Mouse (Mus musculus) hematopoietic stem cell, adult 5-6 weeks (primary cell): ENCODE results near the gene Klhl42. TPM values are rescaled to one million over a fixed set of nuclear protein-coding genes. Genes with fewer than 3 reads are reported as not detected.
A peak's percentile ranks its signal among the peaks of the same experiment; 100 is the strongest.

Experiments used
- ATAC-seq, 2 experiments: fragments of 125-278 bp in 1 of 2; replicated peaks in 1 of 2; 2 replicates each; pipeline ENCODE4 v1.8.0; 2016 to 2017; ENCODE audit warnings: inconsistent platforms in 2 of 2, mild to moderate bottlenecking in 2 of 2, moderate number of reproducible peaks in 2 of 2, low read depth in 1 of 2, moderate TSS enrichment in 1 of 2; ENCODE audit not compliant: low FRiP score in 2 of 2, poor library complexity in 2 of 2, severe bottlenecking in 2 of 2, insufficient read depth in 1 of 2, low TSS enrichment in 1 of 2
- total RNA-seq: library from RNA; stranded (forward); fragments of 172-1452, 232-1000 nt; gene quantifications from 2 replicates; pipeline ENCODE4 v1.2.3, GENCODE M21; 2017

Klhl42 gene
- total RNA-seq, 1 experiment from 2014 or later = 7.7 TPM

DNA sequence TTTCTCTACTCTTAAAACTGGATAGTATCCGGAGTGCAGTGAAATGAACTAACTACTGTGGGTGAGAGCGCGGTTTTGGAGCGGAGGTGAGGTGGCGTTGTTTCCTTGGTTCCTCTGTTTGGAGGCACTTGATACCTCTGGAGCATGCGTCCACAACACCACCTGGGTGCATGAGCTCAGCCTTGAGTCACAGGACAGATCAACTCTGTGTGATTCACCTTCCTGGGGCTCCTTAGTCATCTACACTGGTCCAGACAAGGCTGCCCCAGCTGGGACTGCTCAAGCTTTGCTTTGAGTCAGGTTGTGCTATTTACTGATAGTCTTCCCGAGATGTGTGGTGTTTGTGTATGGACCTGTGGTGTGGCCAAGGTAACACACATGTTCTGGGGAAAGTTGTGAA, 26.6 kb downstream of the Klhl42 start:
- ATAC-seq = no peak

DNA sequence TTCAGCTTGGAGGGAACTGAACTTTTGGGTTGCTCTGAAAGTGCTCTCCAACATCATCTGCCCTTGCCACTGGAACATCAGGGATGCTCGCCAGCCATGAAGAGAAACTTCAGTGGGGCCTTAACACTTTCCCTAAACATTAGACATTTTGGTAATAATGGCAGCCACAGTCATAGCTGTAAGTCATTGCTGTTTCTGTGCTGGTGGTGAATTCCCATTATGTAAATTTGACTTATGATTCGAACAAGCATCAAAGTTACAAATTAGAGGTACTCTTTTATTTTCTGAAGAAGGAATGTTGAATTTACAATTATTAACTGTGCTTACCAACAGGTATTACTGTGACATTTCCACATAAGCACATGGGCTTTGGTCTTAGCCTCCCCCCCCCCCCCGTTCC, 27.0 kb downstream of the Klhl42 start:
- ATAC-seq = no peak

- no peak for ATAC-seq
These were observed 30.1 kb downstream of the Klhl42 start for GRCm38 (mm10) chr6:147121320-147121719.

- no peak for ATAC-seq
These were observed 36.1 kb downstream of the Klhl42 start for GRCm38 (mm10) chr6:147127239-147127638.

DNA sequence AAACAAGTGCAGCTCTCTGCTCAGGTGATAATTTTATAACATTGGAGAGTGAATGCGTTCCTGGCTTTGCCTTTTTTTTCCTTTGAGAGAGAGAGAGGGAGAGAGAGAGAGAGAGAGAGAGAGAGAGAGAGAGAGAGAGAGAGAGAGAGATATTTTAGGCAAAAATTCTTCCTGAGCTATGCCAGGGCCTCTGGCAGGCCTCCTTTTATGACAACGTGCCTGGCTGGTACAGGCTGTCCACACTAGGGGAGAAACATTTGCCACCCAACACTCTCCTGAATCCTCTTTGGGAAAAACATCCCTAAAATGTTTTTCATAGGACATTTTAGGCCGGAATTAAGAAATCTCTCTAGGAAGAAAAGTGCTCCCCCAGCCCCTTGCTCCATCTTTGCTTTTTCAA, 47.1 kb downstream of the Klhl42 start:
- no peak for ATAC-seq

DNA sequence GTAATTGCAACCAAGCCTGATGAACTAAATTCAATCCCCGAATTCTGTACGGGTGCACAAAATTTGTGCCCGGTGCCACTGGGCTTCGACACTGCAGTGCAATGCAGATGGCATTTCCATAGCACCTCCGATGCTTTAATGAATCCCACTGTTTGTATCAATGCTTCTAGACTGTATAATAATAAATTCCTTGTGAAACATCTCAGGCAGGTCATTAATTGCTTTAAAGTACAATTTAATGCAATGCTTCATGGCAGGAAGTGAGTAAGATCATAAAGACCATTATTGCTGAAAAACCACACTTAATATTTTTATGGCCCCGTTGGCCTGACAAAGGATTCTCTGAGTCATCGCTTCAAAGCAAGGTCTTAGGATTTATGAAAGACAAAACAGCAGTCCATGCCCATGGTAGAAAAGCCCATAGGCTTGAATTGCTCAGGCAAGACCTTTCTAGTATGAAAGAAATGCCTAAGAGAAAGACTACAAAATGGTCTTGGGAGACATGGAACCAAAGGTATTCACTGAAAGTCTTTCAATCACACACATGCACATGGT, 49.5 kb downstream of the Klhl42 start:
- no peak for ATAC-seq

DNA sequence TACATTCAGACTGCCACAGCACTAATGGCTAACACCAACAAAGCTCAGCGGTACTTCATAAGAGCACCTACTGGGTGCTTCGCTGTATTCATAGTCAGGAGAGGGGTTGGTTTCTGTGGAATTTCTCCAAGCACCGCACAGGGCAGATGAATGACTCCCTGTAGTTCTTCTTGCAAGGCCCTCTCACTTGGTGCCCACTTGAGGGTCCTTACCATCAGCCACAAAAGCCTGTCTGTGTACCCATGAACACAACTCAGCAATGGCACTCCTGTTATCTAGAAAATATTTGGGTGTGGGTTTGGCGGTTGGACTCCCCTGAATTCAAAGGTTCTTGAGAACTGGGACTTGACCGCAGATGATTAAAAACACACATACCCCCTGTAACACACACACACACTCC, 53.5 kb downstream of the Klhl42 start:
- no peak for ATAC-seq

GRCm38 (mm10) chr6:147145277-147145676, 54.1 kb downstream of the Klhl42 start:
- no peak; a peak in 1 of 4 replicates for ATAC-seq

- no peak for ATAC-seq
These were observed 54.6 kb downstream of the Klhl42 start for GRCm38 (mm10) chr6:147145753-147146152.

DNA sequence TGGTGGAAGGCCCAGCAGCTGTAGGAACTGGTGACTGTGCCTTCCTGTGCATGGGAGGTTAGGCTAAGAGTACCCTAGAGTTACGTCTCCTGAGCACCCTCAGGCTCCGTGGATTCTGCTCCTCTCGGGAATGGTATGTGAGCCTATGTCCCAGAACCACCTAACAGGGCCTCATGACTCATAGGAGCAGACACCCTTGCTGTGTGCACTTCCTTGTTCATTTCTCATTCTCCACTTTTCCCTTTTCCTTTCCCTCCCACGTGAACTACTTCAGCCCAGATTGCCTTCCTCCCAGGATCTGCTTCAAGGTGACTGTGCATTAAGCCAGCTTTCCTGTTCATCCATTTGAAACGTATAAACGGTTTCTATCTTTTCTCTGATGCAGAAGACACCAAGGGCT, 59.9 kb downstream of the Klhl42 start:
- no peak for ATAC-seq

- ATAC-seq = no peak
These were observed 60.7 kb downstream of the Klhl42 start for GRCm38 (mm10) chr6:147151839-147152238.

DNA sequence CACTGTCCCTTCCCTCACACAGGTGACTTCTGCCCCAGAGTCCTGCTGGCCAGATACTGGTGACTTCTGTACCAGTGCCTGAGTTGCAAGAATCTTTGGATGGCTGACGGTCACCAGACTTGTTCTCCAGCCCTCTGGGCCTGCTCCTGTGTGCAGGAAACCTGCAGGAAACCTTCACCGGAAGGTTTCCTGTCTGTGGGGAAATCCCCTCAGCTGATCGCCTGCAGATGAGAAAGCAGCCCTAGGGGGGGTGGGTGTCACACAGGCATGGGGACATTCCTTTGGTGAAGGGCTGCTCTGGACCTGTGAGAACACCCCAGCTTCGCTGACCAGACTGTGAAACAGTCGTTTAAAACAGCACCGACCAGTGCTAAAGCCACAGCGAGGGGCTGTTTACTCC, 63.9 kb downstream of the Klhl42 start:
- peak; percentile 27 to 53; a peak in 2 of 4 replicates for ATAC-seq

DNA sequence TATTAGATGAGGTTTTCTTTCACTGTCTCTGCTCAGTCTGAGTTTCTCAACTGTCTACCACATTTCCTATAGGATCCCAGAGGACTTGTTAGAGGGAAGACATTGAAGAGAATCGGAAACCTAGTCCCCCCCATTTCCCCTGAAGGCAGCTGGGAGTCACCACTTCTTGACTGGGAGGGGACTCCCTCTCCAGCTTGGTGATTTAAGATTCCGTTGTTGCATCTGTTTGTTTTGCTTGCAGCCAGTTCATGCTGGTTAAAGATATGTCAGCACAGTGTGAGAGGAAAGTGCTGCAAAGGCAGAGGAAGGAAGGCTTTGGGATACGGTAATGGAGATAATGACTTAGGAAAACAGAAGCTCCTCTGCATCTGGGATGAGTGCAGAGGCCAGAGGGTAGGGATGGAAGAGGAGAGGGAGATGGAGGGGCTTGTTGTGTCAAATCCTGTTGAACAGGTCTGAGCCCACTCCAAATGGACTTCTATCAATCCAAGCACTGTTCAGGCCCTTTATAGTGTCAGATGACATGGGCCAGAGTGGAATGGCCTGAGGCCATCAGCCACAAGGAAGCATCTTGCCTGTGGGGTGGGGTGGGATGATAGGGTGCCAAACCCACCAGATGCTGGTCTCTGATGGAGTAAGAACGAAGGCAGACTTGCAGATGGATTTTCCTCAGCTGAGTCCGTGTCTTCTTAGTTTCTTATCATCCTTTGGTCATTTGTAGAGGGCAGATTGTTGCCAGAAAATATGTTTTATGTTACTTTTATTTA, 70.8 kb downstream of the Klhl42 start:
- ATAC-seq = no peak

Other genes starting within 250 kb of the Klhl42 start
- not detected in 2 replicates for gene Smco2, start 241.3 kb upstream of the Klhl42 start, total RNA-seq
- gene Ppfibp1, start 202.9 kb upstream of the Klhl42 start, total RNA-seq = 29.1 and 31.6 TPM in 2 replicates
- 0.38 TPM in 1 of 2 replicates, not detected in the other for gene 1700034J05Rik, start 137.0 kb upstream of the Klhl42 start, total RNA-seq
- 1.5 TPM in 1 of 2 replicates, not detected in the other for gene Rep15, start 58.8 kb upstream of the Klhl42 start, total RNA-seq
- gene Mrps35, start 48.6 kb upstream of the Klhl42 start, total RNA-seq = 43.6 and 70.9 TPM in 2 replicates
- gene Mansc4, start 4.3 kb upstream of the Klhl42 start, total RNA-seq = not detected in 2 replicates
- gene Pthlh, start 172.8 kb downstream of the Klhl42 start, total RNA-seq = not detected in 2 replicates